Mouse (Mus musculus) erythroblast, adult 5-6 weeks (primary cell): ENCODE measurements around the gene Zfp935. TPM values are rescaled to one million over a fixed set of nuclear protein-coding genes. Genes with fewer than 3 reads are reported as not detected.
A peak's percentile ranks its signal among the peaks of the same experiment; 100 is the strongest.
"Not testable (repeated sequence)": the region's sequence is repeated elsewhere in the genome, so short reads cannot be mapped to it uniquely, and the experiment has no call there.

Experiments used
- ATAC-seq: replicated peaks from 2 replicates; pipeline ENCODE4 v1.8.0; 2016; ENCODE audit warnings: moderate number of reproducible peaks, mild to moderate bottlenecking, moderate TSS enrichment, inconsistent platforms; ENCODE audit not compliant: poor library complexity, low FRiP score, severe bottlenecking
- total RNA-seq, 2 experiments: library from RNA; stranded (forward) in 1 of 2; stranded (reverse) in 1 of 2; fragments of 150-400 nt in 1 of 2; fragments of 200-764, 138-1000 nt in 1 of 2; gene quantifications; 2 replicates each; pipeline versions ENCODE4 v1.2.3 to v1.2.4; 2015 to 2017; ENCODE audit warnings: low replicate concordance in 2 of 2

The Zfp935 gene
- 12.5 TPM in 1 of 2 replicates, not detected in the other for total RNA-seq (2015; ENCODE audit: low replicate concordance)
- not detected in 2 replicates for total RNA-seq (2017; ENCODE audit: low replicate concordance)

GRCm38 (mm10) chr13:62558189-62559110 is at the start of gene Zfp935:
TSS of gene Zfp935 (minus strand) at chr13:62558511.
- peak; percentile 55 for ATAC-seq

GRCm38 (mm10) chr13:62571099-62571498 is 12.8 kb upstream of the Zfp935 start, which contains the start of gene Zfp934:
TSS of gene Zfp934 (minus strand) at chr13:62571199.
- not testable (repeated sequence) for ATAC-seq

- not testable (repeated sequence) for ATAC-seq
Measured at GRCm38 (mm10) chr13:62561696-62562095, 3.4 kb upstream of the Zfp935 start.

GRCm38 (mm10) chr13:62530129-62530528 is 28.2 kb downstream of the Zfp935 start:
- not testable (repeated sequence) for ATAC-seq

GRCm38 (mm10) chr13:62510641-62511420 is 47.5 kb downstream of the Zfp935 start:
- ATAC-seq: not testable (repeated sequence)

GRCm38 (mm10) chr13:62472661-62473060 is 85.7 kb downstream of the Zfp935 start:
- not testable (repeated sequence) for ATAC-seq

- not testable (repeated sequence) for ATAC-seq
Measured at GRCm38 (mm10) chr13:62469947-62470346, 88.4 kb downstream of the Zfp935 start.

GRCm38 (mm10) chr13:62466424-62467334 is 91.6 kb downstream of the Zfp935 start, which contains the start of gene Gm49359:
TSS of gene Gm49359 (minus strand) at chr13:62466832.
- peak; percentile 97 for ATAC-seq

Other genes with a start within 250 kb of the Zfp935 start
- gene Gm3604, start 175.3 kb downstream of the Zfp935 start, total RNA-seq (2015; ENCODE audit: low replicate concordance): 10.2 TPM in 1 of 2 replicates, not detected in the other
- gene Gm3604, start 175.3 kb downstream of the Zfp935 start, total RNA-seq (2017; ENCODE audit: low replicate concordance): 2.0 and 3.2 TPM in 2 replicates
- 6.1 TPM in 1 of 2 replicates, not detected in the other for gene Gm49359, start 91.7 kb downstream of the Zfp935 start, total RNA-seq (2015; ENCODE audit: low replicate concordance)
- gene Gm49359, start 91.7 kb downstream of the Zfp935 start, total RNA-seq (2017; ENCODE audit: low replicate concordance): 1.9 and 5.4 TPM in 2 replicates
- gene Zfp934, start 12.7 kb upstream of the Zfp935 start, total RNA-seq (2015; ENCODE audit: low replicate concordance): 0.96 and 6.3 TPM in 2 replicates
- gene Zfp934, start 12.7 kb upstream of the Zfp935 start, total RNA-seq (2017; ENCODE audit: low replicate concordance): 3.6 and 3.7 TPM in 2 replicates
- gene 6720489N17Rik, start 65.7 kb upstream of the Zfp935 start, total RNA-seq (2015; ENCODE audit: low replicate concordance): 1.5 TPM in 1 of 2 replicates, not detected in the other
- 0.51 and 1.3 TPM in 2 replicates for gene 6720489N17Rik, start 65.7 kb upstream of the Zfp935 start, total RNA-seq (2017; ENCODE audit: low replicate concordance)
- 4.4 and 4.8 TPM in 2 replicates for gene Platr25, start 202.2 kb upstream of the Zfp935 start, total RNA-seq (2015; ENCODE audit: low replicate concordance)
- gene Platr25, start 202.2 kb upstream of the Zfp935 start, total RNA-seq (2017; ENCODE audit: low replicate concordance): 0.60 and 10.3 TPM in 2 replicates
- 0.63 and 4.6 TPM in 2 replicates for gene Gm5141, start 227.3 kb upstream of the Zfp935 start, total RNA-seq (2015; ENCODE audit: low replicate concordance)
- 1.4 TPM in 2 replicates for gene Gm5141, start 227.3 kb upstream of the Zfp935 start, total RNA-seq (2017; ENCODE audit: low replicate concordance)